Mouse (Mus musculus): ENCODE data around the gene Mgme1. TPM values are rescaled to one million over a fixed set of nuclear protein-coding genes. Genes with fewer than 3 reads are reported as not detected.

The Mgme1 gene
- 25.8 and 26.8 TPM in 2 replicates for total RNA-seq (2021)
- long read RNA-seq, transcript Mgme1-203 (5 exons, 2,308 nt), result minor isoform, 20 of 77 reads
- long read RNA-seq, transcript Mgme1-201 (5 exons, 2,840 nt), result major isoform, 22 of 77 reads
- long read RNA-seq, partial matches to known transcripts, result 14 of 77 reads
- long read RNA-seq, other reads (novel, unspliced or antisense), result 21 of 77 reads

GRCm38 (mm10) chr2:144270507-144271420 is at the start of gene Mgme1, which contains the start of gene Snx5:
Mgme1 (plus strand) TSS chr2:144270663.
Snx5 (minus strand) TSS chr2:144270906.
- peak; percentile 90 for DNase-seq

- DNase-seq, result no peak
Observed at GRCm38 (mm10) chr2:144224351-144224750, 46.1 kb upstream of the Mgme1 start.

GRCm38 (mm10) chr2:144226906-144227586 is 43.4 kb upstream of the Mgme1 start:
- DNase-seq, result no peak

GRCm38 (mm10) chr2:144228521-144229346 is 41.7 kb upstream of the Mgme1 start:
- no peak for DNase-seq

- no peak for DNase-seq
Observed at GRCm38 (mm10) chr2:144229647-144230046, 40.8 kb upstream of the Mgme1 start.

GRCm38 (mm10) chr2:144230498-144230897 is 40.0 kb upstream of the Mgme1 start:
- DNase-seq, result peak; percentile 23

- no peak for DNase-seq
Observed at GRCm38 (mm10) chr2:144231115-144231514, 39.3 kb upstream of the Mgme1 start.

GRCm38 (mm10) chr2:144233534-144233933 is 36.9 kb upstream of the Mgme1 start:
- DNase-seq, result no peak

- DNase-seq, result no peak
Observed at GRCm38 (mm10) chr2:144235776-144236175, 34.7 kb upstream of the Mgme1 start.

GRCm38 (mm10) chr2:144236791-144237584 is 33.5 kb upstream of the Mgme1 start:
- DNase-seq, result no peak

- DNase-seq, result no peak
Observed at GRCm38 (mm10) chr2:144238341-144238740, 32.1 kb upstream of the Mgme1 start.

- DNase-seq, result no peak
Observed at GRCm38 (mm10) chr2:144239318-144239717, 31.1 kb upstream of the Mgme1 start.

- DNase-seq, result no peak
Observed at GRCm38 (mm10) chr2:144240095-144240899, 30.2 kb upstream of the Mgme1 start.

GRCm38 (mm10) chr2:144245464-144245863 is 25.0 kb upstream of the Mgme1 start:
- DNase-seq, result no peak

- DNase-seq, result no peak
Observed at GRCm38 (mm10) chr2:144246270-144246669, 24.2 kb upstream of the Mgme1 start.

GRCm38 (mm10) chr2:144247337-144247978 is 23.0 kb upstream of the Mgme1 start:
- no peak for DNase-seq

- no peak for DNase-seq
Observed at GRCm38 (mm10) chr2:144248613-144249376, 21.7 kb upstream of the Mgme1 start.

GRCm38 (mm10) chr2:144250111-144250510 is 20.4 kb upstream of the Mgme1 start:
- DNase-seq, result no peak

GRCm38 (mm10) chr2:144262837-144263236 is 7.6 kb upstream of the Mgme1 start:
- no peak for DNase-seq

Measured in adrenal gland, postnatal 25 days (tissue).